Mouse (Mus musculus): Measurements from ENCODE around the gene Arhgef15.

The Arhgef15 gene

DNA sequence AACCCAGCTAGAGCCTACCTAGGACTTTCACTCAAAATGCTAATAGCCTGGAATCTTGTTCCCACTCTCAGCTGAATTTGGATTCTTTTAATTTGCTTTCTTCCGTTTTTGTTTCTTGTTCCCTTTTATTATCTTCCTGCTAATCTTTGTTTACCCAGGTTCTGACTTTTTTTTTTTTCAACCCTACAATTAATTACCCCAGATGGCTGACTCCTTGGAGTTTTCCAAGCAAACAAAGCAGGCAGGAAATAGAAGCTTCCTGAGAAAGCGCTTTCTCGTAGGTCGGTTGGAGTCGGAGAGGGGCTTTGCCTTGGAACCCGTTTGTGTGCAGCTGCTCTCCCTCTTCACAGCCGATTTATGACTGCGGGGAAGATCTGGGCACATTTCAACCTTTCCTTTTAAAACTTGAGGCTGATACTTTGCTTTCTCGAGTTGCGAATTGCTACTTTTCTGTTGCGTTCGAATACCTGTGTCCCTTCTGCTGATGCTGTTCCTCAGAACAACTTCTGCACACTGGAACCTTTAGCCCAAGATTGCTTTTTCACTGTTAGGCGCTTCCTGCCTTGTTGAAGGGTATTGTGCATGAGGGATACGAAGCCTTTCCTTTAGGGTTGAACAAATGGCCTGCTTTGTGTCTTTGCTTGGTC, 45.6 kb downstream of the Arhgef15 start:
- no peak for DNase-seq

DNA sequence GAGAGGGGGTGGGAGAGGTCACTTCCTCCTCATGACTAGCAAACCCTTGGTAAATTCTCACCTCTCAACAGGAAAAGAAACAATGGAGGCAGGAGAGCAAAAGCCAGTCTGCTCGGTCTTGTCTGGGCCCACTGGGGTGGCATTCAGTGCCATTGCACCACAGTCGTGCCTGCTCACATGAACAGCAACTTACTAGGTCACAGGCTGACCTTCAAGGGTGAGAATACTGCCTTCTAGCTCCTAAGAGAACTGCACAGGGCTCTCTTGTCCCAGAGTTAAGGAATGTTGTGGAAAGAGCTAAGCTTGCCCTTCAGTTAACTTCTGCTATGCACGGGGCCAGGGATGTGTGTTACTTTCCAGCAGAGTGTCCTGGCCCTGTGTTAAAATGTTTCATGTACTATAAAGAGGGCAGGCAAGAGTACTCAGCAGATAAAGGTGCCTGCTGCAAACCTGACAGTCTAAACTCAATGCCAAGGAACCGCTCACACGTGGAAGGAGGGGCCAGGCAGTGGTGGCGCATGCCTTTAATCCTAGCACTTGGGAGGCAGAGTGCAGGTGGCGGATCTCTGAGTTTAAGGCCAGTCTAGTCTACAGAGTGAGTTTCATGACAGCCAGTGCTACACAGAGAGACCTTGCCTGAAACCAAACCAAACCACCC, 48.3 kb downstream of the Arhgef15 start:
- no peak for DNase-seq

DNA sequence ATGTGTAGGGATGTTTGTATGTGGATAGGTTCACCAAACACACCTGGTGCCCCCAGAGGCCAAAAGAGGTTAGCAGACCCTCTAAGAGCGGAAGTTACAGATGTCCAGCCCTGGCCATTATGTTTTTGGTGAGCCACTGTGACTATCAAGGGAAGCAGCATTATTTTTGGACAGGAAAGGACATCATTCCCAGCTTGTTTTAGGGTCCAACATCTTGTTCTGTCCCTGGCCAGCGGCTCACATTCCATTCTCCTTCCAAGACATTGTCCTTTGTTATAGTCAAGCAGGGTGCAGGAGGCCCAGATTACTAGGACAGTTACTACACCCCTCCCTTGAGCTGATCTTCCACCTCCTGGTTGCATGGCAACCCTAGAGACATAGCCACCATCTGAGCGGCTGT, 50.0 kb downstream of the Arhgef15 start:
- no peak for DNase-seq

- DNase-seq, result no peak
These were observed 50.9 kb downstream of the Arhgef15 start for GRCm38 (mm10) chr11:68906461-68906790.

DNA sequence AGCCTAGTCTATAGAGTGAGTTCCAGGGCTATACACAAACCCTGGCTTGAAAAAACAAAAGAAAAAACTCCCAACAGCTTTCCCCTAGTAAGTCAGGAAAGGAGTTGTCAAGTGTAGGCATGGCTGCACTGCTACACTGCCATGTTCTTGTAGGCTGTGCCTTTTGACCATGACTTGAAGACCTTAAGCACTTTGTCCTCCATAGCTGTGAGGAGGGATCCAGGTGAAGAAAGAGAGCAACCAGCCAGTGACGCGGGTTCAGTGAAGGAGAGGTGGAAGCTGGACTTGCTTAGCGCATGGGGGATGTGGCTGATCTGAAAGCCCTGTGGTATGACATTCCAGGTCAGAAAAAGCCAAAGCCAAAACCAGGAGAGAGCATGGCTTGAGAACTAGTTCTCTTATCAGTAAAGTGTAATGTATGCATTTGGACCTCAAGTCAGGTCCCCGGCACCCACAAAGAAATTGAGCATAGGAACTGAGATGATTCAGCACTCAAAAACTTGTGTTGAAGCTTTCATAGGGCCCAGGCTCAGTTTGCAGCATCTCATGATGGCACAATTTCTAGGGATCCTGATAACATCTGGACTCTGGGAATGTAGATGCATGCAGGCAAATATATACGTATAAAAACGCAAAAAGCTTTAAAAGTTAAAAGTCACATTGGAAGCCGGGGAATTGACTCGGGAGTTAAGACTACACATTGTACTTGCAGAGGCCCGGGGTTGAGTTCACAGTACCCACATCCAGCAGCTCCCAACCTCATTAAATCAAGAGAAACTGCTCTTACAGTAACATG, 51.4 kb downstream of the Arhgef15 start:
- no peak for DNase-seq

GRCm38 (mm10) chr11:68905138-68905531, 52.1 kb downstream of the Arhgef15 start:
- no peak for DNase-seq

DNA sequence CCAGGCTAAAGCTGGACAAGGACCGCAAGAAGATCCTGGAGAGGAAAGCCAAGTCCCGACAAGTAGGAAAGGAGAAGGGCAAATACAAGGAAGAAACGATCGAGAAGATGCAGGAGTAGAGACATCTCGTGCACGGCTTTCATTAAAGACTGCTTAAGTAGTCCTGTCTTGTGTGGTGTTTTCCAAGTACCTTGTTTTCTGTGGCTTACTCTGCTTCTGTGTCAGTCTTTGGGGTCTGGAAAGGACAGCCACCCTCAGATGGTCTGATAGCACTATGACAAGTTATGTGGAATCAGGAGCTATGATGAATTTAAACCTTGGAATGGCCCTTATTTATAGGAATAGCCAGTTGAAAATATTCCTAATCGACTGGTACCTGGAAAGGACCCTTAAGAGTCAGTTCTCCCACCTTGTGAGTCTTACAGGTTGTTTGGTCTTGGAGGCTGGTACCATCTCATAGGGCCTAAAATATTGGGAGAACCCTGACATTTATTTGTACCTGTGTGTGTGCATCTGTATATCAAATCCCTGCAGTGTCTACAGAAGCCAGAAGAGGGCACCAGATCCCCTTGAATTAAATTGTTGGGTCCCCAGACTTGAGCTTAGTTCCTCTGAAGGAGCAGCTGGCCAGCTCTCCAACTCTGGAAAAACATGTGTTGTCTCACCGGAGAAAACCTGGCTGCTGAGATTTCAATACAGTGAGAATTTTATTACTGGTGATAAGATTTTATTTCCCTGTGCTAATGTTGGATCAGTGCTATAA, 52.7 kb downstream of the Arhgef15 start:
- DNase-seq, result peak; percentile 72 to 79

- no peak for DNase-seq
These were observed 53.5 kb downstream of the Arhgef15 start for GRCm38 (mm10) chr11:68903775-68904174.

DNA sequence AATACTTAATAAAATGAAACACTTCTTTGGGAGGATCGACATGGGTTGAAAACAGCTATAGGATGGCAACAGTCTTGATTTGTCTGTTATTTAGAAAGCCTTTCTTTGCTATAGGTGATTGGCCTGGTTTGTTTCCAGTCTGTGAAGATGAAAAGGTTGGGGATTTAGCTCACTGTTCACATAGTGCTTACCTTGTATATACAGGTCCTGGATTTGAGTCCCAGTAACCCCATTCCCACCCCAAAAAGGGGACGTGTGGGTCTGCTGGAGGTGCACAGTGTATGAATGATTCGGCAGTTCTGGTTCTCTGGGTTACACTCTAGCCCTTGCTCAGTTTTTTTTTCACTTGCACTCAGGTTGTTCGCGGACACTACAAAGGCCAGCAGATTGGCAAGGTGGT, 54.5 kb downstream of the Arhgef15 start:
- no peak for DNase-seq

GRCm38 (mm10) chr11:68902367-68902766, 54.9 kb downstream of the Arhgef15 start:
- no peak for DNase-seq

DNA sequence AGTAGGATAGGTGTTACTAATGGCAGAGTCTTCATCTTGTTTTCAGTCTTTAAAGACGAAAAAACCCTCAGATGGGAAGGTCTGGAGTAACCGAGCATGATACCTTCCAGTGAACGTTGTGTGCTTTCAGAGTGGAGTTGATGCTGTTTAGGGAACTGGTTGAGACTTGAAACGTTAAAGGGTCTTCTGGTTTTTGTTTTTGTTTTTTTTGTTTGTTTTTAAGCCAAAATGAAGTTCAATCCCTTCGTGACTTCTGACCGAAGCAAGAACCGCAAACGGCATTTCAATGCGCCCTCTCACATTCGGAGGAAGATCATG, 55.3 kb downstream of the Arhgef15 start:
- no peak for DNase-seq

GRCm38 (mm10) chr11:68901351-68902046, 55.8 kb downstream of the Arhgef15 start, which contains the start of gene Rpl26:
Gene Rpl26 (plus strand): TSS chr11:68901583.
- peak; percentile 97 to 99 for DNase-seq

DNA sequence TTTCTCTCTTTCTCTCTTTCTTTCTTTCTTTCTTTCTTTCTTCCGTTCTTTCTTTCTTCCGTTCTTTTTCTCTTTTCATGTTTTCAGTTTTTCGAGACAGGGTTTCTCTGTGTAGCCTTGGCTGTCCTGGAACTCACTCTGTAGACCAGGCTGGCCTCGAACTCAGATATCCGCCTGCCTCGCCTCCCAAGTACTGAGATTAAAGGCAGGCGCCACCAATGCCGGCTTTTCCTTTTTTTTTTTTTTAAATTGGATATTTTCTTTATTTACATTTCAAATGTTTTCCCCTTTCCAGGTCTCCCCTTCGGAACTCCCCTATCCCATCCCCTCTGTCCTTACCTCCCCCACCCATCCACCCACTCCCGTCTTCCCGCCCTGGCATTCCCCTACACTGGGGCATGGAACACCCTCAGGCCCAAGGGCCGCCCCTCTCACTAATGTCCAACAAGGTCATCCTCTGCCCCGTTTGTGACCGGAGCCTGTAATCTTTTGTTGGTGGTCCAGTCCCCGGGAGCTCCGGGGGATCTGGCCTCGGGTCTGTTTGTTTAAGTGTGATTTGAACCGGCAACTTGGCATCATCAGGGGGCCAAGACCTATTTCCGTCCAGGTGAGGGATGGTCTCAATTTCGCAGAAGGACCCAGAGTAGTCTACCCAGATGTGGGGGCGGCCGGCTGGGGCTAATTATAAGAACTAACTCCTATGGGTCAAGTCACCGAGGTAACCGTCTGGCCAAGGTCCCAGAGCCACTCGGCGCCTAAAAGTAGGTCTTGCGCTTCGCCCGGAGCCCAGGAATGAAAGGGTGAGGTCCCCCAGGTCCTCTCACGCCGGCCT, 56.5 kb downstream of the Arhgef15 start:
- no peak for DNase-seq

DNA sequence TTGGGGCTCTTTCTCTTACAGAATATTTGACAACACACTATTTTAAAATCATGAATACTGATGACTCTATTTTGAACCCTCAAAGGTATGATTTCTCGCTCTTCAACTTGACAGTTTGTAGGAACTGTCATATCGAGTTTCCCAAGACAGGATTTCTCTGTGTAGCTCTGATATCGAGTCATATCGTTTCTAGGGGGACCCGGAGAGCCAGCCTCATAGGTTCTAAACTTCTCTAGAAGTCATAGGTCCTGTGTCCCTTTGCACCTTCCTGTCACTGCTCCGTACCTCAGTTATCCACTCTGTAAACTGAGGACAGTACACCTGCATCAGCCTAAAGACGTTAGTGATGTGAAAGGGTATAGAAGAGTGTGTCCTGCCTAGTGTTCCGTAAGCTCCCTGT, 57.5 kb downstream of the Arhgef15 start:
- no peak for DNase-seq

- no peak for DNase-seq
These were observed 58.5 kb downstream of the Arhgef15 start for GRCm38 (mm10) chr11:68898790-68899189.

DNA sequence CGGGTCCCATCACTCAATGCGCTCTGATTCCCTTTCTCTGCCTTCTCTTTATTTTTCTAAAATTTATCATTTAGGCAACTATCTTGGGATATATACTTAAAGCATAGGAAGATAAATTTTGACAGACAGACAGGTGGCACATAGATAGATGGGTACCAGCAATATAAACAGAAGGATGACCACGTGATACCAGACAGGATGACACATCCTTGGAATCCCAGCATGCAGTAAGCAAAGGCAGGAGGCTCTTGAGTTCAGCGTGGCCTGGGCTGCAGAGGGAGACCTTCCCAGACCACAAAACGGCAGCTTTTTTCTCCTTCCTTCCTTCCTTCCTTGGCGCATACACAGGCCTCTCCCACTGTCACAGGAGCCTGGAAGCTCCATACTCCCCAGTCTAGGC, 59.4 kb downstream of the Arhgef15 start:
- DNase-seq, result no peak

DNA sequence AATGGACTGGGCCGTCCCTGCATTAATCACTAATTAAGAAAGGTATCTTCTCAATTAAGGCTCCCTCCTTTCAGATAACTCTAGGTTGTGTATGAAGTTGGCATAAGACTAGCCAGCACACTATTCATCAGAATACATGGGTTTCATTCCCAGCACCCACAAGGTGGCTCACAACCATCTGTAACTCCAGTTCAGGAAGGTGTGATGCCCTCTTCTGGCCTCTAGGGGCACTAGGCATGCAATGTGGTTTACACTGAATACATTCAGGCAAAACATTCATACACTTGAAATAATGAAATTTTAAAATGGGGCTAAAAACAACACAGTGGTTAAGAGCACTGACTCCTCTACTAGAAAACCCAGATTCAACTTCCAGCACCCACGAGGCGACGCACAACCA, 60.2 kb downstream of the Arhgef15 start:
- DNase-seq, result peak; percentile 37 to 61

DNA sequence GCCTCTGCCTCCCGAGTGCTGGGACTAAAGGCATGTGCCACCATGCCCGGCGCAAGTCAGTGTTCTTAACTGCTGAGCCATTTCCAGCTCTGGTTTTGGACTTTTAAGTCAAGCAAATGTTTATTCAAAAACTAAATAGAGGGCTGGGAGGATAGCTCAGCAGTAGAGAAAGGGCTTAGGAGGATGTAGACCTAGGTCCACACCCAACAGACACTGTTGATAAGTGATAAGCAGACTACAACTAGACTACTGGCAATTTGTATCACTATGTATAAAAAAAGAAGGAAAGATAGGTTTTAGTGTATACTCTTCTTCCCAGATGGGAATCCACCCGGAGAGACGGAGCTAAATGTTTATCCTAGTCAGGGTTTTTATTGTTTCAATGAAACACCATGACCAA, 61.0 kb downstream of the Arhgef15 start:
- no peak for DNase-seq

DNA sequence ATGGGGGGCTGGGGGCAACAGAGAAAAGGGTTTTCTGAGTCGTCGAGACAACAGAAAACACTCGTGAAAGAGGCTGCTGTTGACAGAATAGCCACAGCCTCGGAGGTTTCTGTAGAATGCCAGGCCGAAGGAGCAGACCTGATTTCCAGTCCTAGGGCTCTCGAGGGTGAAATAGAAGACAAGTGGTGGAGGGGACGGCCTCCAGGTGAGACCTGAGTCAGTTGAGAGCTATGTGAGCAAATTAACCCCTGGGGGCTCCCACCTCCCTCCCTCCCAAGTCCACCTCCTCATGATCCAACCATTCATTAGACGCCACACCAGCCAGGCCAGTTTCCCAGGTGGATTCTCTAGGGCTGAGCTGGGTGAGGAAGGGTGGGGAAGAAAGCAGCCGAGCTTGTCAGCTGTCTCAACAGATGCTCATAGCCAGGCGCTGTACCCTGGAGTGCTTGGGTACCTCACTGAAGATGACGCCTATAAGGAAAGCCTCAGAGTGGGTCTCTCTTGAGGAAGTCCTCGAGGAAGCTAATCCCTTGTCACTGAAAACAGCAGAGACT, 63.3 kb downstream of the Arhgef15 start:
- no peak for DNase-seq
